Mouse (Mus musculus) ZHBTc4 (cell line): ENCODE results near the gene Mfsd2a.

Experiments
- DNase-seq: peaks from one replicate; pipeline ENCODE4 v3.0.0-alpha.2; 2011; ENCODE audit warnings: low read depth, low spot score

Gene Mfsd2a

GRCm38 (mm10) chr4:122935466-122936099, 25.4 kb downstream of the Mfsd2a start:
- DNase-seq, result no peak

GRCm38 (mm10) chr4:122933857-122934256, 27.1 kb downstream of the Mfsd2a start:
- no peak for DNase-seq

- no peak for DNase-seq
These were observed 27.9 kb downstream of the Mfsd2a start for GRCm38 (mm10) chr4:122933051-122933591.

- DNase-seq, result no peak
These were observed 28.6 kb downstream of the Mfsd2a start for GRCm38 (mm10) chr4:122932239-122932978.

GRCm38 (mm10) chr4:122930939-122931590, 29.9 kb downstream of the Mfsd2a start:
- no peak for DNase-seq

- no peak for DNase-seq
These were observed 37.3 kb downstream of the Mfsd2a start for GRCm38 (mm10) chr4:122923392-122924344.

GRCm38 (mm10) chr4:122922841-122923240, 38.1 kb downstream of the Mfsd2a start:
- peak; percentile 10 for DNase-seq

GRCm38 (mm10) chr4:122915985-122916384, 45.0 kb downstream of the Mfsd2a start:
- no peak for DNase-seq

- no peak for DNase-seq
These were observed 46.8 kb downstream of the Mfsd2a start for GRCm38 (mm10) chr4:122914186-122914585.

GRCm38 (mm10) chr4:122912613-122913012, 48.4 kb downstream of the Mfsd2a start:
- peak; percentile 59 for DNase-seq

GRCm38 (mm10) chr4:122910577-122910976, 50.4 kb downstream of the Mfsd2a start:
- DNase-seq, result peak; percentile 84

- DNase-seq, result no peak
These were observed 51.3 kb downstream of the Mfsd2a start for GRCm38 (mm10) chr4:122909572-122910189.

- DNase-seq, result no peak
These were observed 55.6 kb downstream of the Mfsd2a start for GRCm38 (mm10) chr4:122905359-122905758.

GRCm38 (mm10) chr4:122903709-122904108, 57.3 kb downstream of the Mfsd2a start:
- no peak for DNase-seq

GRCm38 (mm10) chr4:122902156-122902555, 58.8 kb downstream of the Mfsd2a start:
- DNase-seq, result peak; percentile 62

- peak; percentile 84 for DNase-seq
These were observed 62.7 kb downstream of the Mfsd2a start for GRCm38 (mm10) chr4:122898313-122898712.

- DNase-seq, result peak; percentile 18
These were observed 63.2 kb downstream of the Mfsd2a start for GRCm38 (mm10) chr4:122897750-122898149.
